ENCODE assay signal across 9 mouse cellular contexts in genomic region chr5:120302307-120302706, GRCm38 (mm10).
DNase-seq lines count a peak whose midpoint lies in the region; ATAC-seq and TF ChIP-seq lines count a peak whose summit lies in the region.
"Had no signal": no experiment of that assay in that cellular context is flagged by ENCODE, and none has a peak within 500 bp of the region (broad histone marks: within the 10 kb centered on the region; RNA-seq: fewer than 3 reads in every experiment).

No protein-coding gene starts in this region.

- peak overlapping the region; percentile 59 for H3K4me2 ChIP-seq in heart, embryonic 15.5 days
- peak overlapping the region; percentile 50 for H3K4me2 ChIP-seq in hindbrain, embryonic 12.5 days (replicated peaks)
- H3K4me2 ChIP-seq in midbrain, embryonic 15.5 days, result peak overlapping the region; percentile 64

- no peak overlapping the region for H3K9ac ChIP-seq in heart, embryonic 15.5 days
- H3K9ac ChIP-seq in hindbrain, embryonic 12.5 days, result peak overlapping the region; percentile 53
- peak overlapping the region; percentile 43 for H3K9ac ChIP-seq in midbrain, embryonic 15.5 days

- peaks cover 89% of the 10 kb centered on the region for H3K27me3 ChIP-seq in heart, embryonic 15.5 days
- H3K27me3 ChIP-seq in hindbrain, embryonic 12.5 days, result peaks cover 81% of the 10 kb centered on the region
- H3K27me3 ChIP-seq in midbrain, embryonic 15.5 days (replicated peaks), result peaks cover 32% of the 10 kb centered on the region

- H3K27ac ChIP-seq in heart, embryonic 15.5 days, result no peak overlapping the region
- peak overlapping the region; percentile 80 for H3K27ac ChIP-seq in hindbrain, embryonic 12.5 days
- H3K27ac ChIP-seq in midbrain, embryonic 15.5 days, result peak overlapping the region; percentile 68

- intact Hi-C loops in gastrocnemius, postnatal 14 days (cut with DNase I; ENCODE audit: low total_unique reads), result no loop called here

- 2% methylated on average over 44 of the region's 47 CpGs for WGBS in heart, embryonic 15.5 days
- WGBS in hindbrain, embryonic 12.5 days, result 1% methylated on average over 47 of the region's 47 CpGs
- WGBS in midbrain, embryonic 15.5 days, result 1% methylated on average over 47 of the region's 47 CpGs

- no peak; the same call in 1 of the 2 replicates for TF ChIP-seq CTCF in brain, embryonic 14.5 days (IDR thresholded peaks at IDR 0.05; ENCODE audit: borderline replicate concordance, extremely low read depth, insufficient read depth, insufficient read length)

- peaks cover 8% of the 10 kb centered on the region for H3K4me1 ChIP-seq in heart, embryonic 15.5 days (replicated peaks)
- peaks cover 33% of the 10 kb centered on the region for H3K4me1 ChIP-seq in hindbrain, embryonic 12.5 days
- peaks cover 27% of the 10 kb centered on the region for H3K4me1 ChIP-seq in midbrain, embryonic 15.5 days

- H3K4me3 ChIP-seq in heart, embryonic 15.5 days, result peak overlapping the region; percentile 38
- H3K4me3 ChIP-seq in hindbrain, embryonic 12.5 days, result peak overlapping the region; percentile 22
- H3K4me3 ChIP-seq in midbrain, embryonic 15.5 days, result peak overlapping the region; percentile 32

- no peaks in the 10 kb centered on the region for H3K9me3 ChIP-seq in heart, embryonic 15.5 days (replicated peaks)
- H3K9me3 ChIP-seq in hindbrain, embryonic 12.5 days (replicated peaks), result no peaks in the 10 kb centered on the region
- no peaks in the 10 kb centered on the region for H3K9me3 ChIP-seq in midbrain, embryonic 15.5 days

- TF ChIP-seq POLR2A in brain, embryonic 14.5 days (IDR thresholded peaks at IDR 0.05; ENCODE audit: borderline replicate concordance, extremely low read depth, insufficient read depth, insufficient read length, poor library complexity, severe bottlenecking), result 0 out of 2 replicates have a peak, but pooled peaks have one; percentile 26

- no peaks in the 10 kb centered on the region for H3K36me3 ChIP-seq in heart, embryonic 15.5 days
- H3K36me3 ChIP-seq in hindbrain, embryonic 12.5 days, result no peaks in the 10 kb centered on the region
- no peaks in the 10 kb centered on the region for H3K36me3 ChIP-seq in midbrain, embryonic 15.5 days (replicated peaks)

- no peak for DNase-seq in heart, adult 18-20 months
- DNase-seq in brain, embryonic 14.5 days (ENCODE audit: low read depth), result peak; percentile 69
- DNase-seq in spleen, adult 18-20 months, result no peak
- no peak for DNase-seq in gastrocnemius, postnatal 14 days
- no peak for DNase-seq in gastrocnemius, adult 8-10 months (ENCODE audit: low spot score in 2 of 2)
- DNase-seq: thymus, adult 18-20 months had no signal

- ATAC-seq in heart, embryonic 15.5 days (replicated peaks; ENCODE audit: insufficient number of reproducible peaks, insufficient read depth, low FRiP score, low read depth), result no peak
- peak; percentile 26 for ATAC-seq in hindbrain, embryonic 12.5 days (ENCODE audit: low FRiP score)
- peak; percentile 28 for ATAC-seq in midbrain, embryonic 15.5 days (replicated peaks)
